Mouse (Mus musculus) liver, embryonic 13.5 days (tissue): ENCODE results near the gene Ndufaf7. TPM values are rescaled to one million over a fixed set of nuclear protein-coding genes. Genes with fewer than 3 reads are reported as not detected.

Experiments
- ATAC-seq: fragments of 200-750 bp; cut with Nextera tagmentation; 2 replicates; pipeline ENCODE4 v1.8.0; 2017; ENCODE audit warnings: low read depth, mild to moderate bottlenecking, moderate number of reproducible peaks, moderate library complexity
- DNase-seq: peaks from one replicate; pipeline ENCODE4 v3.0.0; 2022
- H3K27ac ChIP-seq: fragments of 300-500 bp; sonication (generic); 2 replicates; pipeline ENCODE4 v1.5.1; 2015; ENCODE audit warnings: moderate library complexity, mild to moderate bottlenecking, inconsistent platforms
- H3K27me3 ChIP-seq: fragments of 300-500 bp; sonication (generic); 2 replicates; pipeline ENCODE4 v1.6.1; 2015; ENCODE audit warnings: mild to moderate bottlenecking, inconsistent platforms
- H3K36me3 ChIP-seq: fragments of 300-500 bp; sonication (generic); 2 replicates; pipeline ENCODE4 v1.6.1; 2015; ENCODE audit warnings: mild to moderate bottlenecking, inconsistent platforms
- H3K4me1 ChIP-seq: fragments of 300-500 bp; sonication (generic); replicated peaks from 2 replicates; pipeline ENCODE4 v1.6.1; 2015; ENCODE audit warnings: inconsistent platforms
- H3K4me2 ChIP-seq: fragments of 300-500 bp; sonication (generic); 2 replicates; pipeline ENCODE4 v1.6.1; 2015; ENCODE audit warnings: inconsistent platforms, mild to moderate bottlenecking, moderate library complexity
- H3K4me3 ChIP-seq: fragments of 300-500 bp; sonication (generic); replicated peaks from 2 replicates; pipeline ENCODE4 v1.5.1; 2015; ENCODE audit warnings: mild to moderate bottlenecking, inconsistent platforms
- H3K9ac ChIP-seq: fragments of 300-500 bp; sonication (generic); 2 replicates; pipeline ENCODE4 v1.6.1; 2015; ENCODE audit warnings: mild to moderate bottlenecking, inconsistent platforms
- H3K9me3 ChIP-seq: fragments of 300-500 bp; sonication (generic); replicated peaks from 2 replicates; pipeline ENCODE4 v1.6.1; 2016; ENCODE audit warnings: inconsistent platforms
- WGBS: fragments of 180-500 bp; shearing (Covaris S2); methylation state at CpG from one replicate; pipeline ENCODE4 v1.1.7; 2015; ENCODE audit not compliant: insufficient replicate concordance; 5-methylcytosine and 5-hydroxymethylcytosine counted together
- polyA plus RNA-seq: library from polyadenylated mRNA; unstranded; fragments of >200 nt; fragmentation: Nextera tagmentation; extraction: Ambion mirVana; gene quantifications from 2 replicates; pipeline ENCODE4 v1.2.1, GENCODE M21; 2015

Gene Ndufaf7
- polyA plus RNA-seq = 38.8 and 39.2 TPM in 2 replicates

DNA sequence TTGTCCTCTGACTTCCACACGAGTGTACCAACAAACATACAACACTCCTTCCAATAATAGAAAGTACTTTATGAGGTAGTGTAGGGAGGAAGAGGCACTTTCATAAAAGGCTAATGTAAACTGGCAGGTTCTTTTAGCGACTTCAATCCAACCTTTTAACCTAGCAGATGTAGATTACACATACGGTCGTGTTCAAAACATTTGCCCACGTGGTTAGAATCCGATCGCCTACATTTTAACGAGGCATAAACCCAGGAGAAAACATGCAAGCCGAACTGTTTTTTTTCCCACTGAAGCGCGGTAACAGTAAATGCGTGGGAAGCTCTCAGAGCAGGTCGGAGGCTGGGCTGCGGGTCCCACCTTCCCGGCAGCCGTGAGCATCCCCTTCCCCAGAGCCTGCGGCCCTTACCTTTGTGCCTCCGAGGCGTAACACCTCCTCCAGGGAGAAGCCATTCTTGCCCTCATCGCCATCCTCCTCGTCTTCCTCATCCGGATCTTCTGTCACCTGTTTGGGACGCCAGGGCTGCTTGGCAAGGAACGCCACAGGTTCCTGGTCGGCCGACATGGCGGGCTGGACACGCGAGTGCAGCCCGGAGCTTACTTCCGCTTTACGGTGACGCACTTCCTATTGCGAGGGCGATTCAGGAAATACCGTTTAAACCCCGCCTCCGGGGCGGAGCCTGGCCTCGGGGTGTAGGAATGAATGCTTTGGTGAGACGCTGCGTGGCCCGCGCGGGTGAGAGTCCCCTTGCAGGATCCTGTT, at the start of gene Ndufaf7, which contains the start of gene Cebpz:
Gene Ndufaf7 (plus strand): TSS at position 671 of the 763 bp plus-strand sequence.
Gene Cebpz (minus strand): TSS at position 601 of the 763 bp plus-strand sequence.
- no peaks in the 10 kb centered on the region for H3K9me3 ChIP-seq
- peaks cover 47% of the 10 kb centered on the region for H3K4me1 ChIP-seq
- H3K27me3 ChIP-seq = no peaks in the 10 kb centered on the region
- H3K4me2 ChIP-seq = peak within 1 kb of the TSS; percentile 83
- H3K36me3 ChIP-seq = peaks cover 46% of the 10 kb centered on the region
- ATAC-seq (peak; percentile 99), DNase-seq (peak; percentile 98)
- H3K9ac ChIP-seq = peak within 1 kb of the TSS; percentile 84
- under 1% methylated on average over 45 of the region's 45 CpGs for WGBS
- peak within 1 kb of the TSS; percentile 91 for H3K4me3 ChIP-seq
- H3K27ac ChIP-seq = peak within 1 kb of the TSS; percentile 53

DNA sequence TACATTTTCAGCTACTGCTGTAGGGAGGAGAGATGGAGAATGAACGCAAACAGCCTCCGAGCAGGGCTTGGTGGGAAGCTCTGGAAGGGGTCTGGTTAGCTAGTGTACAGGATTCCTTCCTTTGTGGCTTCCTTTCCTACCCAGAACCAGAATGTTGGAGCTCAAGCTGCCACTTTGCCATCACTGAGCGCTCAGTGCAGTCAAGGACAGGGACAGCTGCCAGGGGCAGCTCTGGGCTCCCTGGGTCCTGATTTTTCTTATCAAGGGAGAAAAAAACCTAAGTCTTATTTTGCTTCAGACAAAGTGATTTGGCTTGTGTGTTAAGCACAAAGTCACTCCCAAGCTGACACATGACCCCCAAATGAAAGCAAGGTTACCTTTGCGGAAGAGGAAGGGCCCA, 48.4 kb upstream of the Ndufaf7 start:
- Histone ChIP-seq H3K4me2 (no peak overlapping the region), H3K4me1 (no peaks in the 10 kb centered on the region), H3K36me3 (no peaks in the 10 kb centered on the region), H3K4me3 (no peak overlapping the region), H3K27me3 (no peaks in the 10 kb centered on the region), H3K9ac (no peak overlapping the region), H3K27ac (no peak overlapping the region), H3K9me3 (no peaks in the 10 kb centered on the region)
- ATAC-seq (no peak), DNase-seq (no peak)
- WGBS = 61% methylated on average over 4 of the region's 4 CpGs

DNA sequence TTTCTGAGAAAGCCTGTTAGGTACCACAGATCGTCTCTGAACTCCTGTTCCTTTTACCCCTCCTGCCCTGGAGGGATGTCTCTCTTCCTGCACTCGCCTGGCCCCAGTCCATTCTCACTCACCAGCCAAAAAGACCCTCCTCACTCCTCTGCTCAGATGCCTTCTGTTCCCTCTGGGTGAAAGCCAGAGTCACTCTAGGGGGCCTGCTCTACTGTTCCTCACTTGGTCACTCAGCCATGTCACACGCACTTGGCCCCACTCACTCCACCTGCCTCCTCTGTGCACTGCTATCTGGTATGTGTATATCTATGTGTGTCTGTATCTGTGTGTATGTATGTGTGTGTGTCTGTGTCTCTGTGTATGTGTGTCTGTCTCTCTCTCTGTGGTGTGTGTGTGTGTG, 47.8 kb upstream of the Ndufaf7 start:
- Histone ChIP-seq H3K4me2 (no peak overlapping the region), H3K36me3 (no peaks in the 10 kb centered on the region), H3K9me3 (no peaks in the 10 kb centered on the region), H3K9ac (no peak overlapping the region), H3K27ac (no peak overlapping the region), H3K4me1 (no peaks in the 10 kb centered on the region), H3K27me3 (no peaks in the 10 kb centered on the region), H3K4me3 (no peak overlapping the region)
- 44% methylated on average over 3 of the region's 3 CpGs for WGBS
- ATAC-seq = no peak
- no peak for DNase-seq

DNA sequence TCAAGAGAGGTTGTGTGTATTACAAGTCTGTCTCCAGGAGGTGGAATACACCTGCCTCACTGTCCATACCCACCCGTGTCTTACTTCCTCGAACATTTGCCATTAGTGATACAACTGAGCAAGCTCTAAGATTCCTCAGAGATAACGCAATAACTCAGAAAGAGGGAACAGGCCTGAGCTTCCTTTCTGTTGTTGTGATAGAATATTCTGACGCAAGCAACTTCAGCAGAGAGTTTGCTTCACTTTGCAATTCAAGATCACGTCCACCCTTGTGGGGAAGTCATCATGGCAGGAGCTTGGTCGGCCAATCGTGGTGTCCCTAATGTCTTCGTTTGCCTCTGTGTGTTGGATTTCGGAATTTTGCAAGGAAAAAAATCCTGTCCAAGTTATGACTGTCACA, 45.9 kb upstream of the Ndufaf7 start:
- no peak overlapping the region for H3K4me2 ChIP-seq
- H3K9ac ChIP-seq = no peak overlapping the region
- no peak overlapping the region for H3K4me3 ChIP-seq
- H3K36me3 ChIP-seq = no peaks in the 10 kb centered on the region
- ATAC-seq (no peak), DNase-seq (no peak)
- H3K4me1 ChIP-seq = no peaks in the 10 kb centered on the region
- no peaks in the 10 kb centered on the region for H3K9me3 ChIP-seq
- no peaks in the 10 kb centered on the region for H3K27me3 ChIP-seq
- H3K27ac ChIP-seq = no peak overlapping the region
- 51% methylated on average over 9 of the region's 9 CpGs for WGBS

DNA sequence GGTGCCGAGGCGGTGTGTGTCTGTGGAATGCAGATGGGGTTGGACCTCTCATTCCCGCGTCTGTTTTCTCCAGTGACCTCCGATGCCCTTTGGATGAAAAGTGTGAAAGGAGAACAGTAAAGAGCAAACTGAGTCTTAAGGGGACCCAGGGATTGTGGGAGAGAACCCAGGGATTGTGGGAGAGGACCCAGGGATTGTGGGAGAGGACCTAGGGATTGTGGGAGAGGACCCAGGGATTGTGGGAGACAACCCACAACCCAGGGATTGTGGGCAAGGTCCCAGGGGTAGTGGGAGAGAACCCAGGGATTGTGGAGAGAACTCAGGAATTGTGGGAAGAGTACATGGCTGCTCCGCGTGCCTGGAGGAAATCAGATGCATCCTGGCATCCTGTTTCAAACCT, 41.9 kb upstream of the Ndufaf7 start:
- H3K4me2 ChIP-seq = no peak overlapping the region
- no peaks in the 10 kb centered on the region for H3K36me3 ChIP-seq
- no peak overlapping the region for H3K27ac ChIP-seq
- no peaks in the 10 kb centered on the region for H3K4me1 ChIP-seq
- DNase-seq (no peak), ATAC-seq (no peak)
- WGBS = 63% methylated on average over 7 of the region's 7 CpGs
- H3K4me3 ChIP-seq = no peak overlapping the region
- no peaks in the 10 kb centered on the region for H3K27me3 ChIP-seq
- no peak overlapping the region for H3K9ac ChIP-seq
- H3K9me3 ChIP-seq = no peaks in the 10 kb centered on the region

DNA sequence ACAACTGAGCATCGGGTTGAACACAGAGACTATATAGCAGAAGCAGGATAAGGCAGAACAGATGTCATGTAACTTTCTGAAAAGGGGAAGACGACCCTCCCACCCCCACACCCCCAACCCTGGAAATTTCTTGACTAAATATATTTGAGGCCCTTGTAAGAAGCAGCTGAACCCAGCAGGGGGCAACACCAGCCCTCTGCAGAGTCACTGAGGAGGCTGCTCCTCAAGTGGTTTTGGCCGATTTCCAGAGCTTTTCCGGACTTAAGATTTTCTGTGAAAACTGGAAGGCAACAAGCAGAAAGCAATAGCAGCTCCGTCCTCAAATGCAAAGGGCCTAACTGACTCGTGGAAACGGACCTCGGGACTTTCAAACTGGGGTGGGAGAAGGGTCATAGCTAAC, 41.5 kb upstream of the Ndufaf7 start:
- Histone ChIP-seq H3K4me2 (no peak overlapping the region), H3K36me3 (no peaks in the 10 kb centered on the region), H3K9me3 (no peaks in the 10 kb centered on the region), H3K4me3 (no peak overlapping the region), H3K9ac (no peak overlapping the region), H3K4me1 (no peaks in the 10 kb centered on the region), H3K27ac (no peak overlapping the region), H3K27me3 (no peaks in the 10 kb centered on the region)
- DNase-seq (no peak), ATAC-seq (no peak)
- WGBS = 24% methylated on average over 8 of the region's 8 CpGs

DNA sequence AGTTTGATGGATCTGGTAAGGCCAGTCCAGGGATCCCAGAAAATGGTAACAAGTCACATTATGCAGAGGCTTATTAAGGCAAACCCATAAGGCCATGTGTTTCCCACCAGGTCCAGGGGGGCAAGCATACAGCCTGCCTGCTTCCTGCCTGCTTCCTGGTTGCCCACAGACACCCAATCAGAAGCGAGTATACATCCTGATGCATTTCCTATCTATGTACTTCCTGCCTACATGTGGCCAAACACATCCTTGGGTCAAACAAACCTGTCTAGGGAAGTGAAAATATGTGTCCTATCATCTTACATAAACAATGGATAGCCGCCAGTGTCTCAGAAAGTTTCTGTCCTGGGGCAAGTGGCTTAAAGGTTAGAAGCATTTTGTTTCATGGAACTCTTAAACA, 33.8 kb upstream of the Ndufaf7 start:
- Histone ChIP-seq H3K27ac (no peak overlapping the region), H3K9me3 (no peaks in the 10 kb centered on the region), H3K36me3 (no peaks in the 10 kb centered on the region), H3K27me3 (no peaks in the 10 kb centered on the region), H3K9ac (no peak overlapping the region), H3K4me3 (no peak overlapping the region), H3K4me1 (no peaks in the 10 kb centered on the region), H3K4me2 (no peak overlapping the region)
- DNase-seq = no peak
- 68% methylated on average over 2 of the region's 2 CpGs for WGBS
- no peak for ATAC-seq

DNA sequence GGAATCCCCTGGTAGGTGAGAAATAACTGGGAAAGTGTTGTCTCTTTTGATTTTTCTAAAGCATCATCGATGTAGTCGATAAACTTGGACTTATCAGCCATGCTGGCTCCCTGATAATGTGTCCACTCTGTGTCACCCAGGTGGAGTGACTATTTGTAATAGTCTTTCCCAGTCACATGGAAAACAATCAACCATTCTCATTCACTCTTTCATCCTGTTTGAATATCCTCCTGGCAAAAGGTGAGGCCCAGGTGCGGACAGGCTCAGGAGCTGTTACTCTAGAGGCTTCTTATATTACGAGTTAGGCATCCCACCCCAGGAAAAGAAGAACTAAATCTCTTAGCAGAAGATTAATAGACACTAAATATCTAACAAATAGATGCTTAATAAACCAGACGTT, 30.0 kb upstream of the Ndufaf7 start, which contains the start of gene Sult6b1:
Gene Sult6b1 (minus strand): TSS at position 101 of the 400 bp plus-strand sequence.
- Histone ChIP-seq H3K4me3 (no peak within 1 kb of the TSS), H3K27me3 (no peaks in the 10 kb centered on the region; the same call in 1 of the 2 replicates), H3K4me2 (no peak within 1 kb of the TSS), H3K9me3 (no peaks in the 10 kb centered on the region), H3K36me3 (no peaks in the 10 kb centered on the region), H3K27ac (no peak within 1 kb of the TSS), H3K4me1 (no peaks in the 10 kb centered on the region), H3K9ac (no peak within 1 kb of the TSS)
- ATAC-seq (no peak), DNase-seq (no peak)
- WGBS = 66% methylated on average over 5 of the region's 5 CpGs

DNA sequence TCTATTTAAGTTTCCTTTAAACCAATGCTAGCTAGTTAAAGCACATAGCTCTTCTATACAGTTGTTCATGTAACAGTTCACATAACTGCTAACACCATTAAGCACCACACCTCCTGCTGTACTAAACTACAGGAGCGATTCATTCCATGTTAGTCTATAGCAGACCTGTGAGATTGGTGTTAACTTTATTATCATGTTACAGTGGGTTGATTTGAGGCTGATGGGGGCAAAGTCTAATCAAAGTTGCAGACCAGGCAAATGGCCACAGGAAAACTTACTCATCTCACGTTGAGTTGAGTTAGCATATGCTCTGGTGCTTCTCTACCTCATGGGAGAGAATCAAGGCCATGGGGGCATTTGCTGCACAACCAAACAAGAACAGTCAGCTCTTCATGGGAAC, 27.6 kb upstream of the Ndufaf7 start:
- Histone ChIP-seq H3K4me2 (no peak overlapping the region), H3K9me3 (no peaks in the 10 kb centered on the region), H3K9ac (no peak overlapping the region), H3K27ac (no peak overlapping the region), H3K27me3 (no peaks in the 10 kb centered on the region; the same call in 1 of the 2 replicates), H3K36me3 (no peaks in the 10 kb centered on the region), H3K4me1 (peaks cover 12% of the 10 kb centered on the region), H3K4me3 (no peak overlapping the region)
- 46% methylated on average over 2 of the region's 2 CpGs for WGBS
- no peak for ATAC-seq
- DNase-seq = no peak

DNA sequence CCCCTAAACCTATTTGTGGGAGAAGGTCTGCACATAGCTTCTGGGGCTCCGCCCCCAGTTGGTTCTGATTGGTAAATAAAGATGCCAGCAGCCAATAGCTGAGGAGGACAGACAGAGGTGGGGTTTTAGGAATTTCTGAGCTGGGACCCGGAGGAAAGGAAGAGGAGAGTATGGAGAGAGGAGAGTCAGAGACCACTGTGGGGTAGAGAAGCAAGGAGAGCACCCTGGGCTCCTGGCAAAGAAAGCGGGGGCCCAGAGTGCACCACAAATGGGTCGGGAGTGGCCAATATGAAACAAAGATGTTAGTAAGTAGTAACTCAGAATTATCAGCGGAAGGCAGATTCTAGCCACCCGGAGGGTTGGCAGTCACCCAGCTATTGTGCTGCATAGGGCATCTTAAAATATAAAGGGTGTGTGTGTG, 24.1 kb upstream of the Ndufaf7 start:
- Histone ChIP-seq H3K9ac (peak overlapping the region; percentile 51; the same call in 1 of the 2 replicates), H3K27me3 (no peaks in the 10 kb centered on the region; the same call in 1 of the 2 replicates), H3K4me3 (peak overlapping the region; percentile 55), H3K4me1 (peaks cover 28% of the 10 kb centered on the region), H3K9me3 (no peaks in the 10 kb centered on the region), H3K27ac (0 out of 2 replicates have a peak overlapping the region, but pooled peaks have one; percentile 14), H3K4me2 (peak overlapping the region; percentile 64), H3K36me3 (no peaks in the 10 kb centered on the region)
- 19% methylated on average over 6 of the region's 6 CpGs for WGBS
- DNase-seq = no peak
- peak; percentile 29 for ATAC-seq

DNA sequence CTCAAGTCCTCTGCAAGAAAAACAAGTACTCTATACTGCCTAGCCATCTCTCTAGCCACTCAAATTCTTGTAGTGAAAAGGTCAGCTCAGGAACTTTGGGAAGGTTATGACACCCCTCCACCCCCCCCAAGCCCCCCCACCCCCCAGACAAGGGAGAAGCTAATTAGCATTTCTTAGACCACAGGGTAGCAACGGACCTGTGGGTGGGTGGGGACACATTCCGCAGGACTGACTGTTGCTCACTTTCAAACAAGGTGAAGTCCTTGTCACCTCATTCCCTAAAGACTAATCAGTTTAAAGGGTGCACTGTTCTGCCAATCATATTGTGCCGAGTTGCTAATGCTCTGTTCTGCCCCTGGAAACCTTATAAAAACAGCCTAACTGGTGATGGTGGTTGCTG, 23.0 kb upstream of the Ndufaf7 start:
- H3K9me3 ChIP-seq = no peaks in the 10 kb centered on the region
- no peak overlapping the region for H3K9ac ChIP-seq

DNA sequence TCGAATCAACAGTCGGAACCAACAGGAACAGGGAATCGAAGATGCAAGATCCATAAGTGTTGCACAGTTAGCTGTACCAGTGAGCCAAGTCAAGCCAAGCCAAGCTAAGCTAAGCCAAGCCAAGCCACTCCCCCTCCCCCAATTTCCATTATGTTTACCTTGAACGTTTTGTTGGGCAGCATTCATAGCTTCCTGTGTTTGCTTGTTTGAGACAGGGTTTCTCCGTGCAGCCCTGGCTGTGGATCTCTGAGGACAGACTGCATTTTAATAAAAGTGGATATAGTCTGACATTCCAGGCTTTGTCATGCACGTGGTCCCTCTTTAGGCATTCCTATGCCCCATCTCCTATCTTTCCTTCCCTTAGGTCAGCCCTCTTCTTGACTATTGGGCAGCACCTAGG, 21.2 kb upstream of the Ndufaf7 start:
- Histone ChIP-seq H3K9ac (peak overlapping the region; percentile 82), H3K4me2 (peak overlapping the region; percentile 83), H3K4me1 (peaks cover 29% of the 10 kb centered on the region), H3K36me3 (peaks cover 20% of the 10 kb centered on the region), H3K27me3 (no peaks in the 10 kb centered on the region), H3K4me3 (peak overlapping the region; percentile 77), H3K9me3 (no peaks in the 10 kb centered on the region), H3K27ac (peak overlapping the region; percentile 82)
- DNase-seq (no peak), ATAC-seq (no peak)
- WGBS = 44% methylated on average over 6 of the region's 6 CpGs

More for the DNA sequence above, 23.0 kb upstream of the Ndufaf7 start:
- WGBS = 68% methylated on average over 3 of the region's 3 CpGs
- H3K4me3 ChIP-seq = no peak overlapping the region
- H3K27ac ChIP-seq = no peak overlapping the region
- peaks cover 5% of the 10 kb centered on the region for H3K36me3 ChIP-seq
- ATAC-seq (no peak), DNase-seq (no peak)
- H3K4me1 ChIP-seq = peaks cover 29% of the 10 kb centered on the region
- H3K27me3 ChIP-seq = no peaks in the 10 kb centered on the region
- 0 out of 2 replicates have a peak overlapping the region, but pooled peaks have one; percentile 64 for H3K4me2 ChIP-seq
